Mouse (Mus musculus): ENCODE data around the gene Ifi208.

GRCm38 (mm10) chr1:173736986-173737385 is 63.5 kb downstream of the Ifi208 start:
- TF ChIP-seq BHLHE40 (IDR thresholded peaks at IDR 0.05; ENCODE audit: low read depth, low read length) (peak; percentile 82), NRF1 (IDR thresholded peaks at IDR 0.05; ENCODE audit: low read depth, low read length) (no peak), HCFC1 (IDR thresholded peaks at IDR 0.05; ENCODE audit: low read depth, low read length) (no peak)
